Mouse (Mus musculus): Measurements from ENCODE around the gene Arap2. TPM values are rescaled to one million over a fixed set of nuclear protein-coding genes. Genes with fewer than 3 reads are reported as not detected.

Arap2 gene
- polyA plus RNA-seq, 1 experiment from 2014 or later: 1.8 TPM

- Histone ChIP-seq H3K27ac (replicated peaks) (no peak overlapping the region), H3K9ac (no peak overlapping the region), H3K4me1 (no peaks in the 10 kb centered on the region), H3K4me2 (no peak overlapping the region), H3K36me3 (no peaks in the 10 kb centered on the region), H3K27me3 (replicated peaks) (no peaks in the 10 kb centered on the region), H3K4me3 (no peak overlapping the region), H3K9me3 (no peaks in the 10 kb centered on the region)
- no peak for ATAC-seq (ENCODE audit: extremely low read depth, insufficient number of reproducible peaks, low FRiP score, low TSS enrichment)
- 82% methylated on average over 1 of the region's 1 CpGs for WGBS
Measured at GRCm38 (mm10) chr5:62587348-62587747, 178.6 kb downstream of the Arap2 start.

- Histone ChIP-seq H3K9ac (no peak overlapping the region), H3K27ac (replicated peaks) (no peak overlapping the region), H3K9me3 (no peaks in the 10 kb centered on the region), H3K4me2 (no peak overlapping the region), H3K27me3 (replicated peaks) (no peaks in the 10 kb centered on the region), H3K36me3 (no peaks in the 10 kb centered on the region), H3K4me3 (no peak overlapping the region), H3K4me1 (no peaks in the 10 kb centered on the region)
- no peak for ATAC-seq (ENCODE audit: extremely low read depth, insufficient number of reproducible peaks, low FRiP score, low TSS enrichment)
- WGBS: 32% methylated on average over 2 of the region's 2 CpGs
Measured at GRCm38 (mm10) chr5:62582643-62583042, 183.3 kb downstream of the Arap2 start.

- no peaks in the 10 kb centered on the region for H3K4me1 ChIP-seq
- no peaks in the 10 kb centered on the region for H3K27me3 ChIP-seq (replicated peaks)
- no peak overlapping the region for H3K4me3 ChIP-seq
- ATAC-seq (ENCODE audit: extremely low read depth, insufficient number of reproducible peaks, low FRiP score, low TSS enrichment): no peak
- WGBS: 68% methylated on average over 3 of the region's 3 CpGs
- H3K4me2 ChIP-seq: no peak overlapping the region
- H3K27ac ChIP-seq (replicated peaks): no peak overlapping the region
- no peak overlapping the region for H3K9ac ChIP-seq
- no peaks in the 10 kb centered on the region for H3K9me3 ChIP-seq
- no peaks in the 10 kb centered on the region for H3K36me3 ChIP-seq
Measured at GRCm38 (mm10) chr5:62581699-62582098, 184.3 kb downstream of the Arap2 start.

GRCm38 (mm10) chr5:62574336-62574844 lies 191.6 kb downstream of the Arap2 start:
- Histone ChIP-seq H3K36me3 (no peaks in the 10 kb centered on the region), H3K4me1 (no peaks in the 10 kb centered on the region), H3K9ac (no peak overlapping the region), H3K27ac (replicated peaks) (no peak overlapping the region), H3K27me3 (replicated peaks) (no peaks in the 10 kb centered on the region), H3K4me2 (no peak overlapping the region), H3K4me3 (no peak overlapping the region), H3K9me3 (no peaks in the 10 kb centered on the region)
- no peak for ATAC-seq (ENCODE audit: extremely low read depth, insufficient number of reproducible peaks, low FRiP score, low TSS enrichment)
- 80% methylated on average over 3 of the region's 3 CpGs for WGBS

Other genes with a start within 250 kb of the Arap2 start
- 0.14 TPM in 1 of 2 replicates, not detected in the other for gene Dthd1, start 47.7 kb upstream of the Arap2 start, polyA plus RNA-seq (2015; fragmentation: Nextera tagmentation; extraction: Ambion mirVana)